Mouse (Mus musculus): ENCODE results near the gene Thap11. TPM values are rescaled to one million over a fixed set of nuclear protein-coding genes. Genes with fewer than 3 reads are reported as not detected.

Gene Thap11
- polyA plus RNA-seq, 1 experiment: 48.2 TPM

GRCm38 (mm10) chr8:105811061-105811460 lies 43.9 kb upstream of the Thap11 start:
- H3K79me3 ChIP-seq (ENCODE audit: low read depth): peaks cover 20% of the 10 kb centered on the region
- H3K36me3 ChIP-seq (ENCODE audit: control insufficient read depth, insufficient read depth): peaks cover 9% of the 10 kb centered on the region
- TF ChIP-seq MAX (IDR thresholded peaks at IDR 0.05) (no peak), FOSL1 (IDR thresholded peaks at IDR 0.05; ENCODE audit: insufficient read depth, low read length, poor library complexity, severe bottlenecking) (no peak), MYOG (IDR thresholded peaks at IDR 0.05; ENCODE audit: control insufficient read depth, extremely low read depth, insufficient read length) (no peak), MYOD1 (IDR thresholded peaks at IDR 0.05; ENCODE audit: control insufficient read depth, insufficient read length, low read depth) (no peak), CEBPB (IDR thresholded peaks at IDR 0.05; ENCODE audit: low read depth) (no peak), USF1 (IDR thresholded peaks at IDR 0.05; ENCODE audit: low read depth) (no peak), CTCF (IDR thresholded peaks at IDR 0.05; ENCODE audit: control insufficient read depth, insufficient read depth, insufficient read length) (no peak)
- H3ac ChIP-seq (ENCODE audit: control insufficient read depth, insufficient read length, low read depth): no peak overlapping the region
- H3K27me3 ChIP-seq (ENCODE audit: control insufficient read depth, insufficient read depth, insufficient read length): no peaks in the 10 kb centered on the region
- no peak overlapping the region for H3K4me3 ChIP-seq (ENCODE audit: insufficient read depth, poor library complexity, severe bottlenecking)
- H3K79me2 ChIP-seq (ENCODE audit: control insufficient read depth, insufficient read depth): peaks cover 82% of the 10 kb centered on the region

GRCm38 (mm10) chr8:105811543-105811942 lies 43.4 kb upstream of the Thap11 start:
- Histone ChIP-seq H3K79me2 (ENCODE audit: control insufficient read depth, insufficient read depth) (peaks cover 81% of the 10 kb centered on the region), H3K79me3 (ENCODE audit: low read depth) (peaks cover 20% of the 10 kb centered on the region), H3K36me3 (ENCODE audit: control insufficient read depth, insufficient read depth) (peaks cover 9% of the 10 kb centered on the region), H3K27me3 (ENCODE audit: control insufficient read depth, insufficient read depth, insufficient read length) (no peaks in the 10 kb centered on the region), H3K4me3 (ENCODE audit: insufficient read depth, poor library complexity, severe bottlenecking) (no peak overlapping the region), H3ac (ENCODE audit: control insufficient read depth, insufficient read length, low read depth) (no peak overlapping the region)
- no peak for TF ChIP-seq CEBPB (IDR thresholded peaks at IDR 0.05; ENCODE audit: low read depth)
- TF ChIP-seq MYOG (IDR thresholded peaks at IDR 0.05; ENCODE audit: control insufficient read depth, extremely low read depth, insufficient read length): no peak
- TF ChIP-seq MYOD1 (IDR thresholded peaks at IDR 0.05; ENCODE audit: control insufficient read depth, insufficient read length, low read depth): no peak
- no peak for TF ChIP-seq USF1 (IDR thresholded peaks at IDR 0.05; ENCODE audit: low read depth)
- TF ChIP-seq CTCF (IDR thresholded peaks at IDR 0.05; ENCODE audit: control insufficient read depth, insufficient read depth, insufficient read length): no peak
- no peak for TF ChIP-seq MAX (IDR thresholded peaks at IDR 0.05)
- no peak for TF ChIP-seq FOSL1 (IDR thresholded peaks at IDR 0.05; ENCODE audit: insufficient read depth, low read length, poor library complexity, severe bottlenecking)

DNA sequence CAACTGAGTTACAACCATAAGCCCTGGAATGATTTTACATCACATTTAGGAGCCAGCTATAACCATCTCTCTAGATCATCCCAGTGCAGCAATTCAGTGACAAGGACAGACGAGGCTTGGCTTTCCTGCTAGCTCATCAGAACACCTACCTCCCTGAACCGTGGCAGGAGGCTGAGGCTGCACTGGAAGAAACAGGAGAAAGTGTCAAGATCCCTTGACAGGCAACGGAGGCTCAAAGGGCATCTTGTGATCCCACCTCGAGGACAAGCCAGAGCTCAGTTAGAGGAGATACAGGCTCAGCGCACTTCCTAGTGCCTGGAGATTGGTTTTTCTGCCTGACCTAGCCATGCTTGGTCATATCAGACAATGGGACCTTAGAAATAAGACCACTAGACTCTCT lies 42.4 kb upstream of the Thap11 start:
- H3ac ChIP-seq (ENCODE audit: control insufficient read depth, insufficient read length, low read depth): no peak overlapping the region
- no peaks in the 10 kb centered on the region for H3K27me3 ChIP-seq (ENCODE audit: control insufficient read depth, insufficient read depth, insufficient read length)
- TF ChIP-seq USF1 (IDR thresholded peaks at IDR 0.05; ENCODE audit: low read depth) (no peak), CEBPB (IDR thresholded peaks at IDR 0.05; ENCODE audit: low read depth) (no peak), CTCF (IDR thresholded peaks at IDR 0.05; ENCODE audit: control insufficient read depth, insufficient read depth, insufficient read length) (no peak), MYOD1 (IDR thresholded peaks at IDR 0.05; ENCODE audit: control insufficient read depth, insufficient read length, low read depth) (no peak), MAX (IDR thresholded peaks at IDR 0.05) (no peak), FOSL1 (IDR thresholded peaks at IDR 0.05; ENCODE audit: insufficient read depth, low read length, poor library complexity, severe bottlenecking) (no peak), MYOG (IDR thresholded peaks at IDR 0.05; ENCODE audit: control insufficient read depth, extremely low read depth, insufficient read length) (no peak)
- no peak overlapping the region for H3K4me3 ChIP-seq (ENCODE audit: insufficient read depth, poor library complexity, severe bottlenecking)
- peaks cover 78% of the 10 kb centered on the region for H3K79me2 ChIP-seq (ENCODE audit: control insufficient read depth, insufficient read depth)
- H3K36me3 ChIP-seq (ENCODE audit: control insufficient read depth, insufficient read depth): peaks cover 9% of the 10 kb centered on the region
- H3K79me3 ChIP-seq (ENCODE audit: low read depth): peaks cover 18% of the 10 kb centered on the region

GRCm38 (mm10) chr8:105813241-105813640 lies 41.7 kb upstream of the Thap11 start:
- Histone ChIP-seq H3K79me2 (ENCODE audit: control insufficient read depth, insufficient read depth) (peaks cover 78% of the 10 kb centered on the region), H3K36me3 (ENCODE audit: control insufficient read depth, insufficient read depth) (peaks cover 9% of the 10 kb centered on the region), H3K4me3 (ENCODE audit: insufficient read depth, poor library complexity, severe bottlenecking) (no peak overlapping the region), H3K27me3 (ENCODE audit: control insufficient read depth, insufficient read depth, insufficient read length) (no peaks in the 10 kb centered on the region), H3ac (ENCODE audit: control insufficient read depth, insufficient read length, low read depth) (no peak overlapping the region), H3K79me3 (ENCODE audit: low read depth) (peaks cover 19% of the 10 kb centered on the region)
- TF ChIP-seq FOSL1 (IDR thresholded peaks at IDR 0.05; ENCODE audit: insufficient read depth, low read length, poor library complexity, severe bottlenecking): no peak
- no peak for TF ChIP-seq MAX (IDR thresholded peaks at IDR 0.05)
- TF ChIP-seq MYOG (IDR thresholded peaks at IDR 0.05; ENCODE audit: control insufficient read depth, extremely low read depth, insufficient read length): no peak
- TF ChIP-seq CEBPB (IDR thresholded peaks at IDR 0.05; ENCODE audit: low read depth): no peak
- no peak for TF ChIP-seq MYOD1 (IDR thresholded peaks at IDR 0.05; ENCODE audit: control insufficient read depth, insufficient read length, low read depth)

- Histone ChIP-seq H3ac (ENCODE audit: control insufficient read depth, insufficient read length, low read depth) (no peak overlapping the region), H3K36me3 (ENCODE audit: control insufficient read depth, insufficient read depth) (peaks cover 19% of the 10 kb centered on the region), H3K4me3 (ENCODE audit: insufficient read depth, poor library complexity, severe bottlenecking) (no peak overlapping the region), H3K79me3 (ENCODE audit: low read depth) (peaks cover 34% of the 10 kb centered on the region), H3K27me3 (ENCODE audit: control insufficient read depth, insufficient read depth, insufficient read length) (no peaks in the 10 kb centered on the region), H3K79me2 (ENCODE audit: control insufficient read depth, insufficient read depth) (peaks cover 90% of the 10 kb centered on the region)
- no peak for TF ChIP-seq CTCF (IDR thresholded peaks at IDR 0.05; ENCODE audit: control insufficient read depth, insufficient read depth, insufficient read length)
Measured at GRCm38 (mm10) chr8:105819659-105820058, 35.3 kb upstream of the Thap11 start.

DNA sequence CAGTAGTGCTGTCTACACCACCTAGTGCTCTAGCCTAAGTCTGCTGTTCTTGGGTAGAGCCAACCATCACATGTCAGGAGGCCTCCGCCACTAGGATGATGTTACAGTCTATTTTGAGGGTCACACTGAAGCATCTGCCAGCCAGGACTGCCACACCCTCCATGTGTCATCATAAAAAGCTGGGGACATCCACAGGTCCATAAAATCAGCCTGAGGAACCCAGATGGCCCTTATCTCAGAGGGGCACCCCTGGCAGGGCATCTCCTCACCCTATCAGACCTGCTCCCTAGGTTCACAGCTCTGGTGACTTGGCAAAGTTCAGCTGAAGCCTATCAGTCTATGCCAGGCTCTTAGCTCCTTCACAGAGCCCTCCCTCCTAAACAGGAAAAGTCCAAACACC lies 34.0 kb upstream of the Thap11 start:
- H3K79me2 ChIP-seq (ENCODE audit: control insufficient read depth, insufficient read depth): peaks cover 90% of the 10 kb centered on the region
- no peak overlapping the region for H3ac ChIP-seq (ENCODE audit: control insufficient read depth, insufficient read length, low read depth)
- peaks cover 37% of the 10 kb centered on the region for H3K79me3 ChIP-seq (ENCODE audit: low read depth)
- no peak overlapping the region for H3K4me3 ChIP-seq (ENCODE audit: insufficient read depth, poor library complexity, severe bottlenecking)
- peaks cover 28% of the 10 kb centered on the region for H3K36me3 ChIP-seq (ENCODE audit: control insufficient read depth, insufficient read depth)
- TF ChIP-seq FOSL1 (IDR thresholded peaks at IDR 0.05; ENCODE audit: insufficient read depth, low read length, poor library complexity, severe bottlenecking) (no peak), MYOD1 (IDR thresholded peaks at IDR 0.05; ENCODE audit: control insufficient read depth, insufficient read length, low read depth) (no peak), CEBPB (IDR thresholded peaks at IDR 0.05; ENCODE audit: low read depth) (no peak), USF1 (IDR thresholded peaks at IDR 0.05; ENCODE audit: low read depth) (no peak), MAX (IDR thresholded peaks at IDR 0.05) (no peak), CTCF (IDR thresholded peaks at IDR 0.05; ENCODE audit: control insufficient read depth, insufficient read depth, insufficient read length) (no peak), MYOG (IDR thresholded peaks at IDR 0.05; ENCODE audit: control insufficient read depth, extremely low read depth, insufficient read length) (no peak)
- no peaks in the 10 kb centered on the region for H3K27me3 ChIP-seq (ENCODE audit: control insufficient read depth, insufficient read depth, insufficient read length)

Data from C2C12 (cell line).